Mouse (Mus musculus): ENCODE data around the gene Gm20388.

DNA sequence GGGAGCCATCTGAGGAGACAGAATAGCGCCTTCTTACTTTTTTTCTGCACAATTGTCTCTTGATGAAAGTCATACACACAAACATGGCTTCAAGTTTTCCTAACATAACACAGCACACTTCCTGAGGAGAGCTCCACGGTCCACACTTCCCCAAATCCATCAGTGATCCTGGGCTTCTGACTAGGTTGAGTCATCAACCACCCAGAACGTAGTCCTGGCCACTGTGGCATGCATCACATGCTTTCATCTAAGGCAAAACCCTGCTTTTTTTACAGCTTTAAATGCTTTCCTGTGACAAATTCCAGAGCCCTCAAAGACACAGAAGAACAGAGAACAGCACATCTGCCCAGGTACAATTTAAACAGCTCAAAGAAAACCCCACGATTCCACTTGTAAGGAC is 1718.0 kb downstream of the Gm20388 start:
- TF ChIP-seq POLR2A (IDR thresholded peaks at IDR 0.05; ENCODE audit: extremely low read depth, insufficient read depth, low read length) (no peak), CTCF (IDR thresholded peaks at IDR 0.05; ENCODE audit: extremely low read depth, insufficient read depth, low read length) (no peak)

All from cortical plate, adult 2 months (tissue).